Mouse (Mus musculus) forebrain, embryonic 14.5 days (tissue): ENCODE measurements around the gene Tgoln1. TPM values are rescaled to one million over a fixed set of nuclear protein-coding genes. Genes with fewer than 3 reads are reported as not detected.

Experiments
- ATAC-seq: fragments of 200-750 bp; cut with Nextera tagmentation; 2 replicates; pipeline ENCODE4 v1.8.0; 2017; ENCODE audit warnings: mild to moderate bottlenecking, moderate library complexity
- DNase-seq: peaks from one replicate; pipeline ENCODE4 v3.0.0-alpha.2; 2015; ENCODE audit warnings: low spot score
- H3K27ac ChIP-seq: fragments of 300-500 bp; sonication (generic); 2 replicates; pipeline ENCODE4 v1.5.1; 2014; ENCODE audit warnings: low read depth, mild to moderate bottlenecking, control low read depth, low read length, moderate library complexity
- H3K27me3 ChIP-seq: fragments of 300-500 bp; sonication (generic); replicated peaks from 2 replicates; pipeline ENCODE4 v1.6.1; 2014; ENCODE audit warnings: low read length, control low read depth, mixed read lengths; ENCODE audit not compliant: control insufficient read depth, insufficient read depth
- H3K36me3 ChIP-seq: fragments of 300-500 bp; sonication (generic); 2 replicates; pipeline ENCODE4 v1.6.1; 2014; ENCODE audit warnings: low read length, control low read depth; ENCODE audit not compliant: control insufficient read depth, insufficient read depth
- H3K4me1 ChIP-seq: fragments of 300-500 bp; sonication (generic); 2 replicates; pipeline ENCODE4 v1.6.1; 2014; ENCODE audit warnings: antibody characterized with exemption, low read length, control low read depth; ENCODE audit not compliant: control insufficient read depth, insufficient read depth
- H3K4me2 ChIP-seq: fragments of 300-500 bp; sonication (generic); 2 replicates; pipeline ENCODE4 v1.6.1; 2014; ENCODE audit warnings: mild to moderate bottlenecking, control low read depth, low read length
- H3K4me3 ChIP-seq: fragments of 300-500 bp; sonication (generic); 2 replicates; pipeline ENCODE4 v1.5.1; 2014; ENCODE audit warnings: low read depth, low read length, control low read depth
- H3K9ac ChIP-seq: fragments of 300-500 bp; sonication (generic); 2 replicates; pipeline ENCODE4 v1.6.1; 2014; ENCODE audit warnings: mild to moderate bottlenecking, low read length, control low read depth, moderate library complexity
- H3K9me3 ChIP-seq: fragments of 300-500 bp; sonication (generic); replicated peaks from 2 replicates; pipeline ENCODE4 v1.6.1; 2016; ENCODE audit warnings: low read length, control low read depth, mixed read lengths; ENCODE audit not compliant: control insufficient read depth
- WGBS: fragments of 180-500 bp; shearing (Covaris S2); extraction: QIAGEN DNeasy Blood & Tissue Kit; methylation state at CpG from one replicate; pipeline ENCODE4 v1.1.7; 2014; 5-methylcytosine and 5-hydroxymethylcytosine counted together
- polyA plus RNA-seq: library from polyadenylated mRNA; unstranded; fragments of >200 nt; fragmentation: Nextera tagmentation; extraction: Ambion mirVana; gene quantifications from 2 replicates; pipeline ENCODE4 v1.2.1, GENCODE M21; 2014

The Tgoln1 gene
- polyA plus RNA-seq, 1 experiment from 2014 or later, result 34.0 TPM

GRCm38 (mm10) chr6:72620920-72621319 is 4.1 kb upstream of the Tgoln1 start:
- Histone ChIP-seq H3K9ac (no peak overlapping the region), H3K4me1 (peaks cover 6% of the 10 kb centered on the region), H3K4me2 (no peak overlapping the region), H3K27ac (no peak overlapping the region), H3K36me3 (no peaks in the 10 kb centered on the region), H3K9me3 (no peaks in the 10 kb centered on the region), H3K4me3 (no peak overlapping the region), H3K27me3 (no peaks in the 10 kb centered on the region)
- DNase-seq (no peak), ATAC-seq (no peak)
- WGBS, result 87% methylated on average over 5 of the region's 5 CpGs

- H3K9ac ChIP-seq, result no peak overlapping the region
- H3K27me3 ChIP-seq, result no peaks in the 10 kb centered on the region
- no peaks in the 10 kb centered on the region for H3K9me3 ChIP-seq
- H3K27ac ChIP-seq, result no peak overlapping the region
- H3K4me1 ChIP-seq, result peaks cover 16% of the 10 kb centered on the region
- no peak overlapping the region for H3K4me2 ChIP-seq
- no peaks in the 10 kb centered on the region for H3K36me3 ChIP-seq
- H3K4me3 ChIP-seq, result no peak overlapping the region
- WGBS, result 69% methylated on average over 12 of the region's 12 CpGs
- ATAC-seq, result no peak
- no peak for DNase-seq
These were observed 3.1 kb upstream of the Tgoln1 start for GRCm38 (mm10) chr6:72619734-72620532.

GRCm38 (mm10) chr6:72615561-72616375 is 1.0 kb downstream of the Tgoln1 start:
- H3K4me1 ChIP-seq, result peaks cover 17% of the 10 kb centered on the region
- H3K9ac ChIP-seq, result peak overlapping the region; percentile 82
- peaks cover 26% of the 10 kb centered on the region for H3K36me3 ChIP-seq
- no peak overlapping the region for H3K27ac ChIP-seq
- no peaks in the 10 kb centered on the region for H3K27me3 ChIP-seq
- ATAC-seq (no peak), DNase-seq (no peak)
- H3K9me3 ChIP-seq, result no peaks in the 10 kb centered on the region
- H3K4me2 ChIP-seq, result peak overlapping the region; percentile 86
- 33% methylated on average over 25 of the region's 25 CpGs for WGBS
- peak overlapping the region; percentile 53 for H3K4me3 ChIP-seq

GRCm38 (mm10) chr6:72615151-72615550 is 1.6 kb downstream of the Tgoln1 start:
- ATAC-seq, result no peak
- H3K9ac ChIP-seq, result peak overlapping the region; percentile 82
- no peaks in the 10 kb centered on the region for H3K27me3 ChIP-seq
- no peak overlapping the region for H3K27ac ChIP-seq
- no peak for DNase-seq
- H3K9me3 ChIP-seq, result no peaks in the 10 kb centered on the region
- peak overlapping the region; percentile 53 for H3K4me3 ChIP-seq
- H3K4me2 ChIP-seq, result peak overlapping the region; percentile 86
- peaks cover 32% of the 10 kb centered on the region for H3K36me3 ChIP-seq
- WGBS, result 76% methylated on average over 2 of the region's 2 CpGs
- peaks cover 17% of the 10 kb centered on the region for H3K4me1 ChIP-seq

GRCm38 (mm10) chr6:72610261-72610660 is 6.5 kb downstream of the Tgoln1 start:
- DNase-seq (no peak), ATAC-seq (no peak)
- peaks cover 74% of the 10 kb centered on the region for H3K36me3 ChIP-seq

GRCm38 (mm10) chr6:72608662-72609184 is 8.1 kb downstream of the Tgoln1 start:
- H3K27ac ChIP-seq, result no peak overlapping the region
- H3K36me3 ChIP-seq, result peaks cover 88% of the 10 kb centered on the region
- no peaks in the 10 kb centered on the region for H3K27me3 ChIP-seq
- WGBS, result 91% methylated on average over 4 of the region's 4 CpGs
- H3K4me2 ChIP-seq, result no peak overlapping the region
- H3K4me3 ChIP-seq, result no peak overlapping the region
- DNase-seq (no peak), ATAC-seq (no peak)
- H3K4me1 ChIP-seq, result no peaks in the 10 kb centered on the region
- H3K9ac ChIP-seq, result no peak overlapping the region
- no peaks in the 10 kb centered on the region for H3K9me3 ChIP-seq

More at GRCm38 (mm10) chr6:72610261-72610660, 6.5 kb downstream of the Tgoln1 start:
- H3K27me3 ChIP-seq, result no peaks in the 10 kb centered on the region
- H3K4me3 ChIP-seq, result no peak overlapping the region
- no peak overlapping the region for H3K27ac ChIP-seq
- no peaks in the 10 kb centered on the region for H3K9me3 ChIP-seq
- WGBS, result 80% methylated on average over 4 of the region's 4 CpGs
- no peak overlapping the region for H3K9ac ChIP-seq
- H3K4me1 ChIP-seq, result peaks cover 5% of the 10 kb centered on the region
- H3K4me2 ChIP-seq, result no peak overlapping the region

- DNase-seq, result no peak
- H3K4me2 ChIP-seq, result no peak overlapping the region
- peaks cover 79% of the 10 kb centered on the region for H3K36me3 ChIP-seq
- WGBS, result 86% methylated on average over 5 of the region's 5 CpGs
- no peak overlapping the region for H3K4me3 ChIP-seq
- H3K27me3 ChIP-seq, result no peaks in the 10 kb centered on the region
- H3K4me1 ChIP-seq, result no peaks in the 10 kb centered on the region
- H3K9ac ChIP-seq, result no peak overlapping the region
- H3K9me3 ChIP-seq, result no peaks in the 10 kb centered on the region
- ATAC-seq, result no peak
- no peak overlapping the region for H3K27ac ChIP-seq
These were observed 9.1 kb downstream of the Tgoln1 start for GRCm38 (mm10) chr6:72607676-72608075.

- 80% methylated on average over 4 of the region's 4 CpGs for WGBS
These were observed 9.7 kb downstream of the Tgoln1 start for GRCm38 (mm10) chr6:72607060-72607459.

More at GRCm38 (mm10) chr6:72607060-72607459, 9.7 kb downstream of the Tgoln1 start:
- Histone ChIP-seq H3K4me2 (no peak overlapping the region), H3K36me3 (peaks cover 75% of the 10 kb centered on the region), H3K9ac (no peak overlapping the region), H3K27me3 (no peaks in the 10 kb centered on the region), H3K27ac (no peak overlapping the region), H3K4me3 (no peak overlapping the region), H3K4me1 (no peaks in the 10 kb centered on the region), H3K9me3 (no peaks in the 10 kb centered on the region)
- no peak for ATAC-seq
- no peak for DNase-seq
